Mouse (Mus musculus) forebrain, postnatal 0 days (tissue): Measurements from ENCODE around the gene Zfyve9. TPM values are rescaled to one million over a fixed set of nuclear protein-coding genes. Genes with fewer than 3 reads are reported as not detected.

ENCODE experiments used
- ATAC-seq: fragments of 200-750 bp; cut with Nextera tagmentation; 2 replicates; pipeline ENCODE4 v1.8.0; 2017; ENCODE audit warnings: mild to moderate bottlenecking, moderate library complexity
- DNase-seq: peaks from one replicate; pipeline ENCODE4 v3.0.0-alpha.2; 2015
- H3K27ac ChIP-seq: fragments of 300-500 bp; sonication (generic); 2 replicates; pipeline ENCODE4 v1.5.1; 2014; ENCODE audit warnings: low read depth, mild to moderate bottlenecking, antibody characterized with exemption, low read length, moderate library complexity, mixed read lengths
- H3K27me3 ChIP-seq: fragments of 300-500 bp; sonication (generic); 2 replicates; pipeline ENCODE4 v1.6.1; 2014; ENCODE audit warnings: mild to moderate bottlenecking, low read length, mixed read lengths; ENCODE audit not compliant: insufficient read depth
- H3K36me3 ChIP-seq: fragments of 300-500 bp; sonication (generic); 2 replicates; pipeline ENCODE4 v1.6.1; 2014; ENCODE audit warnings: mild to moderate bottlenecking, moderate library complexity; ENCODE audit not compliant: insufficient read depth
- H3K4me1 ChIP-seq: fragments of 300-500 bp; sonication (generic); 2 replicates; pipeline ENCODE4 v1.6.1; 2014; ENCODE audit warnings: antibody characterized with exemption; ENCODE audit not compliant: insufficient read depth
- H3K4me2 ChIP-seq: fragments of 300-500 bp; sonication (generic); 2 replicates; pipeline ENCODE4 v1.6.1; 2014; ENCODE audit warnings: low read depth, mild to moderate bottlenecking, moderate library complexity
- H3K4me3 ChIP-seq: fragments of 300-500 bp; sonication (generic); 2 replicates; pipeline ENCODE4 v1.5.1; 2014; ENCODE audit warnings: low read depth, low read length, mixed read lengths
- H3K9ac ChIP-seq: fragments of 300-500 bp; sonication (generic); 2 replicates; pipeline ENCODE4 v1.6.1; 2014; ENCODE audit warnings: mild to moderate bottlenecking
- H3K9me3 ChIP-seq: fragments of 300-500 bp; sonication (generic); 2 replicates; pipeline ENCODE4 v1.6.1; 2016; ENCODE audit warnings: low read length
- CTCF ChIP-seq: sonication (generic); IDR thresholded peaks from 2 replicates; pipeline ENCODE4 v1.5.1; 2016; ENCODE audit warnings: antibody characterized with exemption, control low read depth, low read depth
- WGBS: fragments of 180-500 bp; shearing (Covaris S2); extraction: QIAGEN DNeasy Blood & Tissue Kit; methylation state at CpG from one replicate; pipeline ENCODE4 v1.1.7; 2014; 5-methylcytosine and 5-hydroxymethylcytosine counted together
- polyA plus RNA-seq: library from polyadenylated mRNA; unstranded; fragments of >200 nt; fragmentation: Nextera tagmentation; extraction: Ambion mirVana; gene quantifications from 2 replicates; pipeline ENCODE4 v1.2.1, GENCODE M21; 2015
- total RNA-seq: library from RNA; depleted of rRNA; stranded (reverse); fragments of >200 nt; gene quantifications from 2 replicates; pipeline ENCODE4 v1.2.3, GENCODE M21; 2014

Zfyve9 gene
- total and polyA plus RNA-seq, 2 experiments from 2014 or later, result 6.8 to 39.2 TPM

DNA sequence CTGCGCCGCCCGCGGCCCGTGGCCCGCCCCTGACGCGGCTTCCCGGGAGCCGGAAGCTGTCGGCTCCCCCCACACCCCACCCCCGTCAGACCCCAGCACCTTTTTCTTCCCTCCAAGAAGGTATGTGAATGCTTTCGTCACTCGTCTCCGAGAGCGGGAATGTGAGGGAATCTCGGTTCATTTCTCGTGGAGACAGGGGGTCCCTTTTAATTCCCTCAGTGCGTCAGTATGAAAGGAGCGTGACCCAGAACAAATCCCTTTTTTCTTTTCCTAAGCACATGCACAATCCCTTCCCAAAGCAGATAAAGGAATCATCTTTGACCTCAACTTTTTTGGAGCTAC is 237 bp upstream of the Zfyve9 start:
- DNase-seq (no peak), ATAC-seq (no peak)
- WGBS, result under 1% methylated on average over 20 of the region's 20 CpGs

DNA sequence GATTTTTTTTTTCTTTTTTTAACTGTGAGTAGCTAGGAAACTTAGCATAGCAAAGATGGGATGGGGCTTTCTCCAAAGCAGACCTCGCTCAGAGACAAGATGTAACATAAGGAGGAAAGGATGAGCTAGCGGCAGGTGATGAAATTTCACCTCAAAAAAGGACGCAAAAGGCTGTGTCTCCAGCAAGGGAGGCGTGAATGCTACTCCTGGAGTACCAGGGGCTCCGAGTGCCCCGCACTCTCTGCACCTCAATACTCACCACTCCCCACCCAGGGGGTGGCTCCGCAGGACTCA is 888 bp downstream of the Zfyve9 start:
- H3K4me2 ChIP-seq, result peak overlapping the region; percentile 69
- peak overlapping the region; percentile 98 for H3K27ac ChIP-seq
- H3K36me3 ChIP-seq, result no peaks in the 10 kb centered on the region
- ATAC-seq, result no peak
- no peaks in the 10 kb centered on the region for H3K9me3 ChIP-seq
- DNase-seq, result no peak
- H3K4me1 ChIP-seq, result no peaks in the 10 kb centered on the region; the same call in 1 of the 2 replicates
- H3K27me3 ChIP-seq, result no peaks in the 10 kb centered on the region
- H3K9ac ChIP-seq, result peak overlapping the region; percentile 99
- peak overlapping the region; percentile 89 for H3K4me3 ChIP-seq
- no peak; the same call in 1 of the 2 replicates for TF ChIP-seq CTCF
- WGBS, result 3% methylated on average over 7 of the region's 7 CpGs

More for the DNA sequence above, 237 bp upstream of the Zfyve9 start:
- no peak for TF ChIP-seq CTCF
- H3K27me3 ChIP-seq, result no peaks in the 10 kb centered on the region
- no peaks in the 10 kb centered on the region for H3K36me3 ChIP-seq
- no peaks in the 10 kb centered on the region for H3K9me3 ChIP-seq
- H3K4me1 ChIP-seq, result no peaks in the 10 kb centered on the region; the same call in 1 of the 2 replicates
- H3K9ac ChIP-seq, result peak overlapping the region; percentile 99
- peak overlapping the region; percentile 69 for H3K4me2 ChIP-seq
- H3K27ac ChIP-seq, result peak overlapping the region; percentile 98
- H3K4me3 ChIP-seq, result peak overlapping the region; percentile 89

DNA sequence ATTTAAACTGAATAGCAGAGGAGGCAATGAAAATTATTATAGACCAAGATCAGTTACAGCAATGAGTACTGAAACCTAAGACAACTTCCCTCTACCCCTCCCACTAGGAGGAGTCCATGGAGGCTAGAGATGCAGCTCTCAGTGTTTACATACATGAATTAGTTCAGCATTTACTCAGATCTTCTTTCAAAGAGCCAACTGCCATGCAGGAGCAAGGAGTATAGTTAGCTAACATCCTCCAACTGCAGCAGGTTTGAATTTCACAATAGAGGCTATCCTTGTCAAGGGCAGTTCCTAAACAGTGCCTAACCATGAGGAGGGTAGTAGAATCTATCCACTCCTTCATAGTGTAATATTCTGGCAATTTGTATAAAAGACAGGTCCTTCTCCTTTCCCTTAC is 12.1 kb downstream of the Zfyve9 start:
- Histone ChIP-seq H3K9me3 (no peaks in the 10 kb centered on the region), H3K4me1 (no peaks in the 10 kb centered on the region), H3K4me2 (no peak overlapping the region), H3K27me3 (no peaks in the 10 kb centered on the region), H3K27ac (no peak overlapping the region), H3K36me3 (no peaks in the 10 kb centered on the region), H3K4me3 (no peak overlapping the region), H3K9ac (no peak overlapping the region)
- no peak for TF ChIP-seq CTCF
- no peak for ATAC-seq
- DNase-seq, result no peak

DNA sequence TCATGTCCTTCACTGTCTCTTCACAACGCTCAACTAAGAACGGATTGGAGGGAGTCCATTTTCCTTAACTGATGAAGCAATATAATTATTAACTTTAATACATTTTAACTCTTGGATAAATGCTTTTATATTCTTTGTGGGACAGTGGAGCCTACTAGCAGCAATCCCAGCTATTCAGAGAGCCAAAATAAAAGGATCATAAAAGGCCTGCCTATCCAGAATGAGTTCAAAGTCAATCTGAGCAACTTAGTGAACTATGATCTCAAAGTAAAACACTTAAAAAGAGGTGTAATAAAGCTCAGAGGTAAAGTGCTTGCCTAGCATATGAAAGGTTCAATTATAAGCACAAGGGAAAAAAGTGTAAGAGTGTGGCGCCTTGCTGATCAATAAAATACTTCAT is 21.0 kb downstream of the Zfyve9 start:
- no peak overlapping the region for H3K27ac ChIP-seq
- no peaks in the 10 kb centered on the region for H3K36me3 ChIP-seq
- no peak overlapping the region for H3K4me2 ChIP-seq
- H3K4me1 ChIP-seq, result no peaks in the 10 kb centered on the region
- no peaks in the 10 kb centered on the region for H3K27me3 ChIP-seq
- H3K4me3 ChIP-seq, result no peak overlapping the region
- DNase-seq (no peak), ATAC-seq (no peak)
- no peak overlapping the region for H3K9ac ChIP-seq
- 94% methylated on average over 3 of the region's 3 CpGs for WGBS
- no peak for TF ChIP-seq CTCF
- no peaks in the 10 kb centered on the region for H3K9me3 ChIP-seq

DNA sequence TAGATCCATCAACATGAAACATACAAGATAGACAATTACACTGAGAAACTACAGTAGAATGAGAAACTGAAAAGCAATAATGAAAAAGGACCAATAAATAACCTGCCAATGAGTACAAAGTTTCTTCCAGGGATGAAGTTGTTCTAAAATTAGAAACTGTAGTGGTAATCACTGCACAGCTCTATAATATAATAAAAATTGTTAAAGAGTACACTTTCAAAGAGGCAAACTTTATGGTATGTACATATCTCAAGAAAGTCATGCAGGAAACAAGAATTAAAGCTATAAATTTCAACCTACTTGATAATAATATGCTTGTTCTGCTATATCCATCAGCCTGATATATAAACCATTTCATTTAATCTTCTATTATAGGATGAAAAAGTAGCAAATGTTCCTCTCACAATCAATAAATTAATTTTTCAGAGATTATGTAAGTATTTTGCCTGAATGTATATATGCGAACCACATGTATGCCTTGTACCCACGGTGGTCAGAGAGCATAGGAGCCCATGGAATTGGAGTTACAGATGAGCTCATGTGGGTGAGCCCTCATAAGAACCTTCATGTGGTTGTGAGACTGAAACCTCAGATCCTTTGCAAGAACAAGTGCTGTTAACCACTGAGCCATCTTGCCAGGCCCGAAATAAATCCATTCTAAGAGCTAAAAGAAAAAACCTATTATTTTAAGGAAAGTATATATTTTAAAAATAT is 34.3 kb downstream of the Zfyve9 start:
- H3K9me3 ChIP-seq, result no peaks in the 10 kb centered on the region
- TF ChIP-seq CTCF, result no peak
- ATAC-seq (no peak), DNase-seq (no peak)
- no peaks in the 10 kb centered on the region for H3K4me1 ChIP-seq
- 94% methylated on average over 3 of the region's 3 CpGs for WGBS
- no peak overlapping the region for H3K4me2 ChIP-seq
- no peak overlapping the region for H3K27ac ChIP-seq
- H3K36me3 ChIP-seq, result no peaks in the 10 kb centered on the region
- no peak overlapping the region for H3K9ac ChIP-seq
- H3K27me3 ChIP-seq, result no peaks in the 10 kb centered on the region
- no peak overlapping the region for H3K4me3 ChIP-seq

DNA sequence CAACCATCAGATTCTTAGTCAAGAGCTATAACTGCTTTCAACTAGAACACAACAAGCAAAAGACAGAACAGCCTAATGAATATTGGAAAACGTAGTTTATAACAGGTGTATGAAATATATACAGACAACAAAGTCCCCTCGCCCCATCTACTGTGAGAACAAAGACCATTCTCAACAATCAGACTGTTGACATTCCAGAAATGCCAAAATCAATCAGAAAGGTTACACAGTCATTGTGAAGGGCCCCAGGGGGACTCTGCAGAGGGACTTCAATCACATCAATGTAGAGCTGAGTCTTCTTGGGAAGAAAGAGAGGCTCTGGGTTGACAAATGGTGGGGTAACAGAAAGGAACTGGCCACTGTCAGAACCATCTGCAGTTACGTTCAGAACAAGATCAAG is 49.0 kb downstream of the Zfyve9 start:
- H3K27ac ChIP-seq, result no peak overlapping the region
- DNase-seq (no peak), ATAC-seq (no peak)
- WGBS, result 41% methylated on average over 3 of the region's 3 CpGs
- H3K27me3 ChIP-seq, result no peaks in the 10 kb centered on the region
- no peak overlapping the region for H3K4me2 ChIP-seq
- no peak for TF ChIP-seq CTCF
- H3K36me3 ChIP-seq, result no peaks in the 10 kb centered on the region
- 0 out of 2 replicates have a peak, but pooled peaks cover 3% of the 10 kb centered on the region for H3K9me3 ChIP-seq
- no peaks in the 10 kb centered on the region for H3K4me1 ChIP-seq
- no peak overlapping the region for H3K9ac ChIP-seq
- H3K4me3 ChIP-seq, result no peak overlapping the region

DNA sequence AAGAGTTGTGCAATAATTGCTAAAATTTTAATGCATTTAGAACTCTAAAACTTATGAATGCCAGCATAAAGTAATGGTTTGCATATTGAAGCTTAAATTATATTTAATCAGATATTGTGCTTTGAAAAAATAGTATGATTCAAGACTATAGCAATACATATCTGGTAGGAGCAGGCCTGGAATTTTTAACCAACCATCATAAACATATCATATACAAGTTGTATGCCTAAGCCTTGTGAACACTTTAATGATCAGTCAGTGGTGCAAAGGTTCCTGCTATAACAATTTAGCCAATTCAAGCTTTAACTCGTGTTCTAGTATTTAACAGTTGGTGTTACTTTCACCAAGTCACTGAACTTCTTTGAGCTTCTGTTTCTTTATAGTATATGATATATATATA is 50.1 kb downstream of the Zfyve9 start:
- no peak overlapping the region for H3K9ac ChIP-seq
- 72% methylated on average over 1 of the region's 1 CpGs for WGBS
- no peaks in the 10 kb centered on the region for H3K27me3 ChIP-seq
- no peak overlapping the region for H3K4me2 ChIP-seq
- DNase-seq (no peak), ATAC-seq (no peak)
- no peaks in the 10 kb centered on the region for H3K36me3 ChIP-seq
- H3K4me3 ChIP-seq, result no peak overlapping the region
- 0 out of 2 replicates have a peak, but pooled peaks cover 3% of the 10 kb centered on the region for H3K9me3 ChIP-seq
- no peak overlapping the region for H3K27ac ChIP-seq
- no peak for TF ChIP-seq CTCF
- no peaks in the 10 kb centered on the region for H3K4me1 ChIP-seq

DNA sequence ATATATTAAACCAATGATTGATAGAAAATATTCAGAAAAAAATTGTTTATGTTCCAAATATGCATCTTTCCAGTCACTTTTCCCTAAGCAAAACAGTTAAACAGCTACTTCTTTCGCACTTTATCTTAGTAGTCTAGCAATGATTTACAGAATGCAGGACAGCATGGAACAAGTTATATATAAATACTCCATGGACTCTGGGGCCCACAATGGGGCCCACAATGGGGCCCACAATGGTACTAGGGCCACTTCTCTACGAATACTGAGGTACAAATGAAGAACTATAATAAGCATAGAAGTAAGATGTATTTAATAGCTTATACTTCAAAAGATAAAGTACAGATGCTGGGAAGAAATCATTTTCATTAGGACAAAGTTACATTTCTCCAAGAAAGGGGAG is 56.5 kb downstream of the Zfyve9 start:
- no peak overlapping the region for H3K27ac ChIP-seq
- ATAC-seq (no peak), DNase-seq (no peak)
- 91% methylated on average over 2 of the region's 2 CpGs for WGBS
- no peak for TF ChIP-seq CTCF
- no peaks in the 10 kb centered on the region for H3K27me3 ChIP-seq
- peaks cover 6% of the 10 kb centered on the region; the same call in 1 of the 2 replicates for H3K36me3 ChIP-seq
- no peak overlapping the region for H3K9ac ChIP-seq
- no peaks in the 10 kb centered on the region for H3K9me3 ChIP-seq
- H3K4me2 ChIP-seq, result no peak overlapping the region
- no peak overlapping the region for H3K4me3 ChIP-seq
- H3K4me1 ChIP-seq, result no peaks in the 10 kb centered on the region
